Mouse (Mus musculus): ENCODE measurements around the gene Ttbk1.

Gene Ttbk1

GRCm38 (mm10) chr17:46419717-46420116 lies 67.8 kb downstream of the Ttbk1 start:
- no peak for DNase-seq (ENCODE audit: low read depth, low spot score)

- no peak for DNase-seq (ENCODE audit: low read depth, low spot score)
These were observed 68.8 kb downstream of the Ttbk1 start for GRCm38 (mm10) chr17:46418628-46419027.

GRCm38 (mm10) chr17:46408478-46408877 lies 79.0 kb downstream of the Ttbk1 start:
- peak; percentile 37 for DNase-seq (ENCODE audit: low read depth, low spot score)

GRCm38 (mm10) chr17:46394631-46395030 lies 92.8 kb downstream of the Ttbk1 start:
- DNase-seq (ENCODE audit: low read depth, low spot score): no peak

- DNase-seq (ENCODE audit: low read depth, low spot score): peak; percentile 78
These were observed 94.5 kb downstream of the Ttbk1 start for GRCm38 (mm10) chr17:46393012-46393411.
